Mouse (Mus musculus) brain, embryonic 14.5 days (tissue): ENCODE measurements at regions not wholly inside any gene's neighbourhood (a gene's known extent, or its start where the extent isn't known, plus 50 kb on each side); places are given as distances from the start of the nearest gene placed in this dataset.

Experiments
- CTCF ChIP-seq: fragments of 200-500 bp; IDR thresholded peaks from 2 replicates; pipeline ENCODE4 v1.5.1; 2012; ENCODE audit warnings: inconsistent platforms, mild to moderate bottlenecking, moderate library complexity, borderline replicate concordance; ENCODE audit not compliant: insufficient read depth, insufficient read length; ENCODE audit errors: extremely low read depth
- POLR2A ChIP-seq: fragments of 200-500 bp; IDR thresholded peaks from 2 replicates; pipeline ENCODE4 v1.6.1; 2012; ENCODE audit warnings: mild to moderate bottlenecking, inconsistent platforms, borderline replicate concordance; ENCODE audit not compliant: poor library complexity, insufficient read depth, insufficient read length, severe bottlenecking; ENCODE audit errors: extremely low read depth

DNA sequence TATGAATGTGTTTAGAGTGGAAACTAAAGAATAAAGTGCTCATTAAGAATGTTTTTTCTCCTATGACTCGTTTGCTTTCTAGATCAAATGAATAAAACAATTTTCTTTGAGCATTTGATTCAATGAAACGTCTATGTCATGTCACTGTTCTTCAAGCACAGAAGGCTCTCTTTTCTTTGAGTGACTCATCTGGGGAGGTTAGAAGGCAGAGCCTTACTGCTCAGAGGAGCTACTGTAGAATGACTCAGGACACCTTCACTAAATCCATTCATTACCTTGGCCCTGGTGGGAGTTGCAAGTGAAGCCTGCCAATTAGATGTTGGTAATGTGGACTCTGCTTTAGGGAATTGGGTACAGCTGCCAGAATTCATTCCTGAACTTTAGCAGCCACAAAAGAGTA, 67.5 kb upstream of the Rnpc3 start:
- TF ChIP-seq CTCF, result no peak
- no peak for TF ChIP-seq POLR2A
